Mouse (Mus musculus) mouse embryonic stem cell (cell line): ENCODE data around the gene Hes7.

Experiments
- in situ Hi-C, 2 experiments: fragments of 300-500 bp; cut with MboI; formaldehyde crosslinking; loops; 1 replicate in 1 of 2; 3 replicates in 1 of 2; pipeline ENCODE4 v1.14.3; 2019 to 2020; ENCODE audit warnings: low sequenced_read_pairs in 2 of 2, low pct_unique_long_range_greater_than_20kb in 1 of 2, mixed read lengths in 1 of 2; ENCODE audit not compliant: unreplicated experiment in 1 of 2

Gene Hes7

DNA sequence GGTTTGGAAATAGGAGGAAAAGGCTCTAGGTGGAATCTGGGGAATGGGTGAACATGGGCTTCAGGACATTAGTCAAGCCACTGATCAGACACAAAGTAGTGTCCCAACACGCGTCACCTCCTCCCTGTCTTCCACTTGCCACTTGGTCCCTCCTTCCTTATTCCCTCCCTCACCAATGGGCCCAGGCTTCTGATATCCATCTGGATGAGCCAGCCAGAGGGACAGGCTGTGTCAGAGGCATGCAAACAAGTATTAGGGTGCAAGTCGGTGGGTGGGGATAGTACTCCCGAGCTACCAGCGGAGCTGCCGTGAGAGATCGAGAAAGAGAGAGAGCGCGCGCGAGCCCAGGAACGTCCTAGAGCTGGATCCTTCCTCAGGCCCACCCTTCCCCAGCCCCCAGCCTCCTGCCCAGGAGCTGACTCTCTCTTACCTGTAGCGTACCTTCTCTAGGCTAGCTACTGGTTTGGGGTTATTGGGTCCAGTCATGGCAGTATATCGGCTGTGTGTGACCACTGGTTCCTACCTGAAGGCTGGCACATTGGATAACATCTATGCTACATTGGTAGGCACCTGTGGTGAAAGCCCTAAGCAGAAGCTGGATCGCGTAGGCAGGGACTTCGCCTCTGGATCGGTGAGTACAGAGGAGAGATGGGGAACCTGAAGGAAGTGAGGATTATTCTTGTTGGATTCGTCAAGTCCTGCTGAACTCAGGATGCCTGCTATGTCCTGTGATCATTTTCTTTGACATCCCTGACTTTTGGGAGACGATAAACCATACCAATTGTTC is 5.9 kb downstream of the Hes7 start:
- in situ Hi-C loops = no loop called here

DNA sequence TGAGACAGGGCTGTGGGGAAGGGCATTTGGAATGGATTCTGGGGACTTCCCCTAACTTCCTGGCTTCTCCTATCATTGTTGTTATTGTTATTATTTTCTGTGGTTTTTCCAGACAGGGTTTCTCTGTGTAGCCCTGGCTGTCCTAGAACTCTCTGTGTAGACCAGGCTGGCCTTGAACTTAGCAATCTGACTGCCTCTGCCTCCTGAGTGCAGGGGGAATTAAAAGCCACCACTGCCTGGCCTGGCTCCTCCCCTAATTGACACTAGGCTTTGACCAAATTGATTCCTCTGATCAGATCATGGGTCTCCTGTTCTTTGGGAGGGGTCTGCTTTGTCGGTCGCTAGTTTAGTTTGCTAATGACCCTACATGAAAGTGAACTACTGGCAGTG is 6.5 kb downstream of the Hes7 start:
- in situ Hi-C loops = no loop called here

DNA sequence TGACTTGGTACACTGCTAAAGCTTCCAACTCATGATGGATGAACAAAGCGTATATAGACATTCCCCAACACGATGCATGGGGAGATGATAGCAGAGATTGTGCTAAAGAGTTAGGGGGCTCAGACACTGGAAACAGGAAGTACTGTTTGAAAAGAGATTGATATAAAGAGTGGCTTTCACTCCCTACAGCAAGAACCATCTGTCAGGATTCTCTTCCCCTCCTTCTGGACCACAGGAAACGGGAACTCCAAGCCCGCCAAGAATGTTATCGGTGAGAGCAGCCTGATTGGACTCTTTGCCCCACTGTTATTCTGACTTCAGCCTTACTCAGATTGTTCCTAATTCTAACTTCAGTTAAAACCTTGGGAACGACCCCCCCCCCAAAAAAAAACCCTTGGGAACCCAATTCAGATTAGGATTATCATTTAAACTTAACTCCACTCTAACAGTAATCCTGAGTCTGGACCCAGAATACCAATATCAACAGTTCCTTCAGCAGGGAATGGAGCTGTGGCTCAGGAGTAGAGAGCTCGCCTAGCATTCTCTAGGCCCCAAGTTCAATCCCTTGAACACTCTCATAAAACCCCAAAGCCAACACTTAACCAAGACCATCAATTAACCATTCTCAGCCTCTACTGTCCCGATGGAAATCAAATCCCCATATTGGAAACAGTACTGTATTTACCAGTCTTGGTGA is 8.4 kb downstream of the Hes7 start:
- in situ Hi-C loops = no loop called here

DNA sequence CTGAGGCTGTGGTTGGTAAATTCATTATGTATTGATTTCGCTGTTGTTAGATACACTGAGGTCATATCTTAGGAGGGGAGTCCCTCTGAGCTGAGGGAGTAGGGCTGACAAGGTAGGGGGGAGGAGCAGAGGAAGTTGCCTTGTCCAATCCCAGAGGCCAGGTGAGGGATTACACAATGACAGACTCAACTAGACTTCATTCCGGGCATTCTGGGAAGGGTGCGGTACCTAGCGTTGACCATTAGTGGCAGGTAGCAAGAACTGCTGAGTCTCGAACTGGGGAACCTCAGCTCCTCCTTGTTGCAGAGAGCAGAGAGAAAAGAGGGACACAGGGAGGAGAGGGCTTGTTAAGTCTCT is 13.3 kb downstream of the Hes7 start:
- in situ Hi-C loops = no loop called here

DNA sequence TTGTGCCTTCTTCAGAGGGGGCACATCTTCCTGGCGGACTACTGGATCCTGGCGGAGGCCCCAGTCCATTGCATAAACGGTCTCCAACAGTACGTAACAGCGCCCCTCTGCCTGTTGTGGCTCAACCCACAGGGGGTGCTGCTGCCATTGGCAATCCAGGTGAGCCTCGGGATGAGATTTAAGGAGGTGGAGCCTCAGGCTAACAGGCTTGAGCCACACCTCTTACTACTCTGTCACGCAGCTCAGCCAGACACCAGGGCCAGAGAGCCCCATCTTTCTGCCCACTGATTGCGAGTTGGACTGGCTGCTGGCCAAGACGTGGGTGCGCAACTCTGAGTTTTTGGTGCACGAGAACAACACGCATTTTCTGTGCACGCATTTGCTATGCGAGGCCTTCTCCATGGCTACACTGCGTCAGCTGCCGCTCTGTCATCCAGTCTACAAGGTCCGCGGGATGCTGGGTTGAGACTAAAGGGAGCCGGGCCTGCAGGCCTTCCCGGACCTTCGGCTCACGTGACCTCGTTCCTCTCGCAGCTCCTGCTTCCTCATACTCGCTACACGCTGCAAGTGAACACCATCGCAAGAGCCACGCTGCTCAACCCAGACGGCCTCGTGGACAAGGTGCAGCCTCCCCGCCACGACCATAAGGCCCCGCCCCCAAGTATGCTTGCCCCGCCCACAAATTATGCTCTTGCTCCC is 13.9 kb downstream of the Hes7 start:
- in situ Hi-C loops = no loop called here

DNA sequence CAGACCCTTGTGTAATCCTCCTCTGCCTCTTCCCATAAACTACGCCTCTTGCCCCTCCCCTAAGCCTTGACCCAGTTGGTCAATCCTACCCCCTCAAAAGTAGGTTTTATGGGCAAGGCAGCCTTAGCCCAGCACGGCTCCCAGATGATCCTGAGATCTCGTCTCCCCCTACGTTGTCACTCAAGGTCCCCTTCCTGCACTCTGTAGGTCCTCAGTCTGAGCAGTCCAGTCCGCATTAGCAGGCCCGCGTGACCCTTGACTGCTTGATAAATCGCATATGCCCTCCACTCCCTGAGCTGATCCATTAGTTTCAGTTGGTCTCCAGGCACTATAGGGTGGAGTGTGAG is 14.4 kb downstream of the Hes7 start:
- in situ Hi-C loops = no loop called here

DNA sequence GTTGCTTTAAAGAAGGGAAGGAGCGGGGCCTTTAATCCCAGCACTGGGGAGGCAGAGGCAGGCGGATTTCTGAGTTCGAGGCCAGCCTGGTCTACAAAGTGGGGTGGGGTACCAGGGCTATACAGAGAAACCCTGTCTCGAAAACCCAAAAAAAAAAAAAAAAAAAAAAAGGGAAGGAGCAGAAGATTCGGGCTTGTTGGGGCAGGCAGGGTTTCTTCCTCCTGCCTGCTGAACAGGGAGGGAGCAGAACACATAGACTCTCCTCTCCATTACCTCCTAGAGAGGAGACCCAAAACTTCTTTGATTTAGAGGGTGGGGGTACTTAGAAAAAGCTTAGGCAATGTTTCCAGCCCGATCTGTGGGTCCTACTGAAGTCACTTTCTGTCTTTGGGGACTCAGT is 15.2 kb downstream of the Hes7 start:
- in situ Hi-C loops = no loop called here

DNA sequence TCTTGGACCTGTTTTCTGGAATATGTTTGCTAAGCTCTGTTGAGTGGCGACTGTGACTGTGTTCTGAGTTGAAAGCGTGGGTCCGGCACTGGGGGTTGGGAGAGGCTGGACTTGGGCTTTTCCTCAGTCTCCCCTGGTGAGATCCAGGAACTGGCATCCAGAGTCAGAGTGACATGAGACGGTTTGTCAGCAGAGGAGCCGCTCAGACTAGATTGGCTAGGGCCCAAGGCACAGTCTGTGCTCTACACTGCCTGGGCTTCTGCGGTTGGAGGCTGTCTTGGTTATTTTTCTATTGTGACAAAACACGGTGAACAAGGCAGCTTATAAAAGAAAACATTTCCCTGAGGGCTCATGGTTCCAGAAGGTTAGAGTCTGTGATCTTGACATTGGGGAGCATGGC is 27.3 kb downstream of the Hes7 start:
- in situ Hi-C loops = no loop called here

DNA sequence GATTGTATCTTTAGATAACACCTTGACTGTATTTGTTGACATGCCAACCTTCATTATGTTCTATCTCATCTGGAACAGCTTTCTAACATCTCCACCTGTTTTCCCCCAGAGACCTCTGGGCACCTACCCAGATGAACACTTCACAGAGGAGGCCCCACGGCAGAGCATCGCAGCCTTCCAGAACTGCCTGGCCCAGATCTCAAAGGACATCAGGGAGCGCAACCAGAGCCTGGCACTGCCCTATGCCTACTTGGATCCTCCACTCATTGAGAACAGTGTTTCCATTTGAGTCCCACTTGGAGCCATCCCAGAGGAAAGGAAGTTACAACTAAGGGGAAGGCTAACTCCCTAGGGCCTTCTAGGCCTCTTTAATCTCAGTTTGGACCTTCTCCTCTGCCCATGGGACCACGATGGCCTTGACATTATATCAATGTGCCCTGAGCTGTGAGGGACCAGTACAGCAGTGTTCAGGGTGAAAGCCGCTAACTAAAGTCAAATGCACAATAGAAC is 28.3 kb downstream of the Hes7 start:
- in situ Hi-C loops = no loop called here

DNA sequence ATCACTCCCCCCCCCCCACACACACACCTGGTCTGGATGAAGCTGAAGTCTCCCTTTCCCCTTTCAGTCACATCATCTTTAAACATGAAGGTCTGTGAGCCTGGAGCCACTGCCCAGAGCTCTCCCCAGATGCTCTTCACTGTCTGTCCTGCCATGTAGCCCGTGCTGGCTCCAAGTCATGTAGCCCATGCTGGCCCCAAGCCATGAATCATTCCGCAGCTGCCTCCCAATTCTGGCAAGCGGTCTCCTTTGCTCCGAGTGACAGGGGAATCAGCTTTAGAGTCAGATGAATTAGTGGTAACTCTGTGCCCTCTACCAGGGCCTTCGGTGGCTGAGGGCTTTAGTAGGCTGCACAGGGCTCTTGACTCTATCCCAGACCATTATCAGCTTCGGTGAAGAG is 29.5 kb downstream of the Hes7 start:
- in situ Hi-C loops = no loop called here

DNA sequence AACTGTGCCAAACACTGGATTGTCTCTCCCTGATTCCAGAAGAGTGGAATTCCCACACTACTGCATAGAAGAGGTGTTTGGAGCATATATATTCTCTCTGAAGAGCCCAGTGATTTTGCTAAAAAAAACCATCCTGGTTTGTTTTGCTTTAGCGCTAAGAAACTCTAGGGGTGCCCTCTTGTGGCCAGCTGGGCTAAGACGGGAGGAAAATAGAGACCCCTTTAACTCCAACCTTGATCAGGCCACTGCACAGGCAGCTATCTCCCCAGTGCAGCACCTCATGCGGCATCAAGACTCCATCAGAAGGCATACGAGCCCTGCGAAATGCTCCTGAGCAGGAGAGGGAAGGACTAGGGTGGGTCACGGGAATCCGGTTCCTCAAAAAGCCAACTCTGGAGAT is 30.2 kb downstream of the Hes7 start:
- in situ Hi-C loops = no loop called here

DNA sequence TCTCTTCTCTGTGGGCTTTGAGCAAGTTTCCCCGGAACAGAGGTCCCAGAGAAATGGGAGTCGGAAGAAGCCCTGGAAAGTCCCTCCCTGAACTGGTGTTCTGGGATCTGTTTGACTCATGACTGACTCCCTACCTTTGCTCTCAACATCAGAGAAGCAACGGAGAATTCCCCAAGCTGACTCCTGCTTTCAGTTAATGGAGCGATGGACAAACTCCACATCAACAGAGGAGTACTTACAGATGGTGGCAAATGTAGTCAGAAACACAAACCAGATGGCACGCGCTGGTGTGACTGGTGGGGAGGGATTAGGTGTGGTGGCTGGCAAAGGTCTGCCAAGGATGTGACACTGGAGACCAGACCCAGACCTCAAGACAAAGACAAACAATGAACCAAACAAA is 30.8 kb downstream of the Hes7 start:
- in situ Hi-C loops = no loop called here

DNA sequence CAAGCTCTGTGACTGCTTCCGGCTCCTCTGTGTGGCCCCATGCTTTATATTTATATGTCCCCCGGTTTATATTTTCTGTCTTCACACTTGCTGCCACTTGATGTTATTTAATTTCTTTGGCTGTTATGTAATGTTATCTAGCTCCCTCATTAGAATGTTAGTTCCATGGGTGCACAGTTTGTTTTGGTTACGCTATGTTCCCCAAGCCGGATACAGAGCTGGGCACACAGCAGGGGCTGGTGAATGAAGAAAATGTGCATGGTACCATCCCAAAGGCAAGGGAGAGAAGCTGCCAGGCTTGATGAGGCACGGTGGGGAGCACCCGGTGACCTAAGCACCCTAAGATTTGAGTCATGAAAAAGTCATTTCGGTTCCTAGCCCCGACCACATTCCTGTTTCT is 33.6 kb downstream of the Hes7 start:
- in situ Hi-C loops = no loop called here

DNA sequence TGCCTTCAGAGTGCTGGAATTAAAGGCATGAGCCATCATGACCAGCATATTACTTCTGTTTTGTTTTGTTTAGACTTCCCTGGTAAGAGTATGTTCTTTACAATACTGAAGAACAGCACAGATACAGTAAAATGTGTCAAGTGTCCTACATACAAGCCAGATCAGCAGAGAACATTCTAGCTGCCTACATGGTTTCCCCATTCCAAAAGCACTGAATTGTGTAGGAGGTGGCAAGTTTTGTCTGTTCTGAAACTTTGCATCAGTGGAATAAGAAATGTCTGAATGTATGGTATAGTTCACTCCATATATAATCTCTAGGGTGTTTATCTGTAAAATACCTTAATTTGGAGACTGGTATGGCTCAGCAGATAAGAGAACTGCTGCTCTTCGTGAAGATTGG is 35.1 kb downstream of the Hes7 start:
- in situ Hi-C loops = no loop called here

DNA sequence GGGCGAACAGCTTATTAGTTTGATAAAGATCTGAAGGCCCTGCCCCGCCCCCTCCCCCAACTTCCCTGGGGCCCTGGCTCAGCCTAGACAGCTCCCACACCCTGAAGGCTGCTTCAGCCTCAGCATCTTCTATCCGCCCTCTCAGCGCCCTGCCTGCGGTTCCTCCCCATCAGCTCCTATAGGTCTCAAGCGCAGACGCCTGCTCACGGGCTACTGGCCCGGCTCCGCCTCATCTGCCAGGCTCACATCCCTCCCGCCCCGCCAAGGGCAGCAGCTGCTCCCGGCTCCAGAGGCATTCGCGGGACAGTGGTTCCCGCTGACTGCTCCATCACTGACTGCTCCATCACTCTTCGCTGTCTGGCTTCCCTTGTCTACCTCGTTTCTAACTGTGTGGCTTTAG is 36.6 kb downstream of the Hes7 start, which contains the start of gene Alox12b:
Gene Alox12b, plus strand, starts transcription at position 190 of the 400 bp plus-strand sequence.
- in situ Hi-C loops = no loop called here

DNA sequence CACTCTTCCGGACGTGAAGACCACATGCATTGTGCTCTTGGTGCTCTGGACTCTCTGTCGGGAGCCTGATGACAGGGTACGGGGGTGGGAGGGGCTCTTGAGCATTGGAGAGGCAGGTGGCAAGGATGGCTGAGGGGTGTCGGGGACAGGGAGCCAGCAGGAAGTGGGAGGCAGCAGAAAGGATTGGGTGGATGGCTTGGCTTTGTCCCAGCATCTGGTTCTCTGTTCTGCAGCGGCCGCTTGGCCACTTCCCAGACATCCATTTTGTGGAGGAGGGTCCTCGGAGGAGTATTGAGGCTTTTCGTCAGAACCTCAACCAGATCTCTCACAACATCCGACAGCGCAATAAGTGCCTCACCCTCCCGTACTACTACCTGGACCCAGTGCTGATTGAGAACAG is 49.1 kb downstream of the Hes7 start:
- in situ Hi-C loops = no loop called here

DNA sequence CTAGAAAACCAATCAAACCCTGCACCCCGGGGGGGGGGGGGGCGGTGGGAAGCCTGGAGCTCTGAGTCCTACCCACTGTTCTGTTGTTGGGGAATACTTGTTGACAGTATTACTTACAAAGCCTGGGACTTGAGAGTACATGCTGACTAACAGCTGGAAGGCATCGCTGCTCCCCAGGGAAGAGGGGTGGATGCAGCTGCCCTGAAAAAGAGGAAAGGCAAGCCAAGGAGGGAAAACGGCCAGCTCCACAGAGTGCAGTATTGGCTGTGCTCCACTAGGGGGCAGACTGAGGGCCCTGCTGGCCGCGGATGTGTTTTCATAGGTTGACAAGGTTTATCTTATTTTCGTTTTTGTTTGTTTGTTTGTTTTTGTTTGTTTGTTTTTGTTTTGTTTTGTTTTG is 51.4 kb downstream of the Hes7 start:
- in situ Hi-C loops = no loop called here

DNA sequence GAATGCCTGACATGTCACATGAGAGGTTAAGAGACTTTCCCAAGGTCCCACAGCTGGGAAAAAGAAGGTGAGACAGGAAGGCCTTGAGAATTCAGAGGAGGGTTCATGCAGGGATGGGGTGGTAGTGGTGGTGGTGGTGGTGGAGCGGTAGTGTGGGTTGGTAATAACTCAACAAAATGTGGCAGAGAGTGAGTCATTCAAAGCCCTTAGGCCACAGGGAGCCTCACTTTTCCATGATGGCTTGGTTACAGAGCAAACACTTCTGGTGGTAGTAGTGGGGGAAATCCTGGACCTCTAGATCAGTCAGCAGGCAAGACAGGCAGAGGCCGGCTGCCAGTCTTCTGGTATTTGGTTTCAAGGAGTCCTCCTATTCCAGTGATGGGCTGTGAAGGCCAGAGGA is 52.4 kb downstream of the Hes7 start:
- in situ Hi-C loops = no loop called here
